Mouse (Mus musculus): ENCODE data around the gene 4930404N11Rik. TPM values are rescaled to one million over a fixed set of nuclear protein-coding genes. Genes with fewer than 3 reads are reported as not detected.
A peak's percentile ranks its signal among the peaks of the same experiment; 100 is the strongest.

Gene 4930404N11Rik
- total RNA-seq, 1 experiment from 2014 or later, result 2.4 TPM

DNA sequence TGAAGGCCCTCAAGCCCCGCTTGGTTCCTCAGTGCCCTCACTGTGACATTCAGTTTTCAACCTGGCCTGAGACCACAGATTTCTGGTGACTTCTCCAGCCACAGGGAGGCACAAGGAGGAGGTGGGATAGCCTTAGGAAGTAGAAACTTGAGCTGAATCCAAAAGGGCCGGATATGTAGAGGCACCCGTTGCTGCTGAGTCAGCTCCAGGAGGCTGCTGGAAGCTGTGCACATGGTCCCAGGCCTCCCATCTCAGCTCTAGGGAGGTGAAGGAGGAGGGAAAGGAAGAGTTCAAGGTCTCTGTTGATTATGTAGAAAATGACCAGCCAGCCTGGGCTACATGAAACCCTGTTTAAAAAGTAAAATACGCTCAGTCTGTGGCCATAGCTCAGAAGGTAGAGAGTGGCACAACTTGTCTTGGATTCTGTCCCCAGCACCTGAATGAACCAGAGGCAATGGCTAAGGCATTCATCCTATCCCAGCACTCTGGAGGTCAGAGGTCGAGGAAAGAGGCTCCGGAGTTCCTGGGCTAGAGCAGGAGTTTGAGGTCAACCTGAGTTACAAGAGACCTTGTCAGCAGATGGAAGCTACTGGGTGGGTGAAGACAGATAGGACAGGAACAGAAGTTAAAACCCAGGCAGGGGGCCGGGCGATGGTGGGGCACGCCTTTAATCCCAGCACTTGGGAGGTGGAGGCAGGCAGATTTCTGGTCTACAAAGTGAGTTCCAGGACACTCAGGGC is 10.7 kb downstream of the 4930404N11Rik start:
- no peak for DNase-seq

DNA sequence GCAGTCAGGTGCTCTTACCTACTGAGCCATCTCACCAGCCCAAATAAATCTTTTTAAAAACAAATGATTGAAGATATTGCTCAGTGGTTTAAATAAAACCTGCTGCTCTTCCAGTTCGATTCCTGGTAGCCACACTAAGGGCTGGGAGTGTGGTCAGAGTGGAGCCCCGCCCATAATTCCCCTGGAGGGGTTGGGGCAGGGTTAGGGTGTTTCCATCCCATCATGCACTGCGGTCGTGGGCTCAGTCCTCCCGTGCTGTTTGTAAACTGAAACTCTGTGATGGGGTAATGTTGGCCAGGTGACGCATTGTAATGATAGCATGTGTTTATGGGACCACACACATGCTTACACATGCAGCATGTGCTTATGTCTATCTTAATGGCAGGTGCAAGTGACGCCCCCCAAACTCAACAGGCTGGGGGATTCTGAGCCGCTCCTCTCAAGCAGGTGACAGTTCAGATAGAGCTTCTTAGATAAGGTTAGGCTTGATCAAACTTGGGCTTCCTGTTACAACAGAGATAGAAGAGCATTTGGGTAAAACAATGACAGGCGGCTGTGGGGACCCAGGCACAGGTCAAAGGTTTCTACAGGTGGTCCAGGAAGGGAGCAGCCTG is 13.8 kb downstream of the 4930404N11Rik start:
- no peak for DNase-seq

DNA sequence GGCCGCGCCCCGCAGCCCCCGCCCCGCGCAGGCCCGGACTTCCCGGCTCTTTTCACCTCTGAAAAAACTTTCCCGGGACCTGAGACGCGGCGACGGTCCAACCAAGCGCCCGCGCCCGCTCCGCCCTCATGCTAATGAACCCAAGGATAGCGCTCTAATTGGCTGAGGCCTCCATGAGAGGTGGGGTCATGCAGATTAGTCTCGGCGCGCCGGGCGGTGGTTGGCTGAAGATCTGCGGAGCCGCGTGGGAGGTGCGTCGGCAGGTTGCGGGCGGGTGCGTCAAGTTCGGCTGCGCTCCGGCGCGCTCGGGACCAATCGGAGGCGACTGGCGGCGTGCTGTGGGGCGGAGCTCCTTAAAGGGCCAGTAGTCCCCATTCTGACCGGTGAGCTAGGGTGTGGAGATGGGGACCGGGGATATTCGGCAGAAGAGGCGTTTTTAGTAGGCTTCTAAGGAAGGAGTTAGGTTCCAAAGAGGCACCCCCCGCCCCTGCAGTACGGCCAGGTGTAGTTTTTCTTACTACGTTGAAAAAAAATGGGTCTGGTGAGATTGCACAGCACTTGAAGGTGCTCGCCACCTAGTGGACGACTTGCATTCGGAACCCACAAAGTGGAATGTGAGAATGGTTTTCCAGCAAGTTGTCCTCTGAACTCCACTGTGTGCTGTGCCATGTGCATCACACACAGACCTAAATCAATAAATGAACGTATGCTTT is 15.1 kb downstream of the 4930404N11Rik start, which contains the start of gene Hmg20b:
Hmg20b (minus strand) TSS at position 130 of the 713 bp plus-strand sequence.
- DNase-seq, result peak; percentile 99

DNA sequence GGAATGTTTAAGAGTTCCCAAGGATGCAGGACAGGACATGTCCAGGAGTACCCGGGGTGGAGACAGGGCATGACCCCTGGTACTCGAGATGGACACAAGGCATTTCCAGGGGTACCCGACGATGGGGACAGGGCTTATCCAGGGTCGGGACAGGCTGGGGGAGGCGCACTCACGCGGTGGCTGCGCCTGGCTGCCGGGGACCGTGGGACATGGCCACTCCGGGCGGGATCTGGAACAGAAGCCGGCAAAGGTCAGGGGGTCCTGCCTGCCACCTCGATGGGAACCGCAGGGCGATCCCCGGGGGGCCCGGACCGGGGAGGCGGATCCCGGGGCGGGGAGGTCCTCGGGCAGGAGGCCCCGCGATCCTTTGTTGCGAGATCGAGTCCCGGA is 15.7 kb downstream of the 4930404N11Rik start:
- no peak for DNase-seq

DNA sequence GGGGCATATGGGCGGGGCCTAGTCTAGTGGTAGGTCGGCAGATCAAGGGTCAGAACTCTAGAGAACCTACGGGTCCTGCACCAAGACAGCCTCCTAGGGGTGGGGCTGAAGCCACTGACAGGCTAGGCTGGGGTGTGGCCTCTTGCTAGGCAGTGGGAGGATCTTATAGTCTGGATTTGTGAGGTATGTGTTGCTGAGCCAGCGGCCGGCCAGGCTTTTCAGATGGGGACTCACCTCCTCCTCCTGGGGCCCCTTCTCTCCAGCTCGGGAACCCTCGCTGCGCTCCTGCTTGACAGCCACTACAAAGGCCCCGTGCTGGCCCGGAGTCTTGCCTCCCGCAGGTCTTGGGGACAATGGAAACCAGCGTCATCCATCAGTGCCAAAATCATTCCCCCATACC is 16.5 kb downstream of the 4930404N11Rik start:
- peak; percentile 47 for DNase-seq

DNA sequence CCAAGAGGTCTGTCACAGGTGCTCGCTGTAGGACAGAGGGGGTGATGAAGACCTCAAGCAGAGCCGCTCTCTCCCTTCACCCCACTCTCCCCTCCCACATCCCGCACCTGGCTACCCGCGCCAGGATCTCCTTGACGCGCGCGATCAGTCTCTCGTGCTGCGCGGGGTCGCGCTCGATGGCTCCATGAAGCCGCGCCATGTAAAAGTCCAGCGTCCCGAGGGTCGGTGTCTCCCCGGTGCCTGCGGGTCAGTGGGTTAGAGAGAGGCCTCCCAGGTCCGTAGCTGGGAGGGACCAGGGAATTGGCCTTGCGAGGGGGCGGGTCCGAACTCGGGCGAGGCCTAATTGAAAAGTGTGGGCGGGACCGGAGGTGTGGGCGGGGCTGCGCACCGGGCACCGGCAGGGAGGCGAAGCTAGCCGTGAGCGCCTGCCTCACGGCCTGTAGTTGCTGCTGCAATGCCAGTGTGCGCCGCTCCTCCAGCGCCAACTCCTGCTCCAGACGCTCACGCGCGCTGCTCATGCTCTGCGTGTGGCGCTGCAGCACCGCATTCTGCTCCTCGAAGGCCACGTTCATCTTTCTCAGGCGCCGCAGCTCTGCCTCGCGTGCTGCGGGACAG is 19.1 kb downstream of the 4930404N11Rik start:
- peak; percentile 89 for DNase-seq

DNA sequence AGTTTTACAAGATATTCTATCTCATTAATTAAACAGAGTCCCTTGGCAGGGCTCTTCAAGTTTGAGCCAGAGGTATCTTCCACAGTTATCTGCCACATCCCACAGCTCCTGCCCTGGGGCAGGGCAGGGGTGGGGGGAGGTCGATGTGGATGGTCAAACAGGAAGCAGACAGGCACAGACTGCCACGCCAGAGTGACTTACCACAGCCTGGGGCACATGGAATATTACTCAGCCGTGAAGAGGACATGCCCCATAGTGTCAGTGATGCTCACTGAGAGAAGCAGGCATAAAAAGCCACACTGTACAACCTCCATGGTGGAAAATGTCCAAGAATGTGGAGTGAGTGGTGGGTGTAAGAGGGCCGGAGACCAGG is 20.5 kb downstream of the 4930404N11Rik start:
- DNase-seq, result no peak

DNA sequence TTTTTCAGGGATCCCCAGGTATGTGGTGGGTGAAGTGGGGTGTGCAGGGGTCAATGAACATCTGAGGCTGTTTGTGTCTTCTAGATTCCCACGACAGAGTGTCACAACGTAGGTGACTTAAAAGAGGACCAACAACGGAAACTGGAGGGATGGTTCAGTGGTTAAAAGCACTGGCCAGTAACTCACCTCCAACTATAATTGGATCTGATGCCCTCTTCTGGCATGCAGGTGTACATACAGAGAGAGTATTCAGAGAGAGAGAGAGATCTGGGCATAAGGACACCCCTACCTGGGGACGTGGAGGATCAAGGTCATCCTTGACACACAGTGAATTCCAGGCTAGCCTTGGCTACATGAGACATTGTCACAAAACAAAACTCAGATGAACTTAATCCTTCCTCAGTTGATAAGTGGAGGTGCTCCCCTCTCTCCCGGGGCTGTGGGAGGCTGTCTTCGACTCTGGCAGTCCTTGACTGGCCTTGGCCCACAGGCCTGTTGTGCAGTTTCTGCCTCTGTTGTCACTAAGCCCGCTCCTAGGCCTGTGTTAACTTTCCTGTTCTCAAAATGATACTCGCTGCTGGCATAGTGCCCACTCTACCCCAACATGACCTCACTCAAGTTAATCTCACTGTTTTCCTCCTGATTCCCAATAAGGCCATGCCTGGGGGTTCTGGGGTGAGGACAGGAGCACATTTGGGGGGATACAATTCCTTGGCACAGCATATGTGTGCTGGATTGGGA is 21.0 kb downstream of the 4930404N11Rik start:
- peak; percentile 56 for DNase-seq

DNA sequence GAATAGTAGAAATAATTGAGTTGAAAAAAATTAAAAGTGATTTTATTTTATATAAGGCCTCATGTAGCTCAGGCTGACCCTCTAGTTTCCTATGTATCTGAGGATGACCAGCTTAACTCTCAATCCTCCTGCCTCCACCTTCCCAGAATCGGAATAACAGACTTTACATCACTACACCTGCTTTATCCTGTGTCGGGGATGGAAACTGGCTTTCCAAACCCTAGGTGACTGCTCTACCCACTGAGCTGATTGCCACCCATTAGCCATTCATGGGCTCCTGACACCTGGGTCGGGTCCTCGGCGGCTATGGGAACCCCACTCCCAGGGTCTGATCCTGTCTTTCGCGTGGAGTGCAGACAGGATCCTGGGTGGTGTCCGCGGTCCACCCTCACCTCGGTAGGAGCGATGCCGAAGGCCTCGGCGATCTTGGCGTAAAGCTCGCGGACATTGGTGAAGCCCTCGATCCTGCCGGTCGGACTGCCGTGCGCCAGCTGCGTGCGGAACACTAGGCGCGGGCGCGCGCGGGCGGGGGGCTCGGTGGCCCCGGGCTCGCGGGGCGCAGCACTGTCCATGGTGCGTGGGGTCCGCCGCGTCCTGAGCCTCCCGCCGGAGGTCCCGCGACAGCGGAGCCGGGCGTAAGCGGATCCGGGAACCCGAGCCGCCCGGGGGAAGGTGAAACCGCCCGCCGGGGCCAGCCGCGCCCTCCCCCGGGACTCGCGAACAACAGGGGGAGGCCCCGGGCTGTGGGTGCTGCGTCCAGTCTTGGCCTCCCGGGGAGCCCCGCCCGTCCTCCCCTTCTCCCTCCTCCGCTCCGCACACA is 22.7 kb downstream of the 4930404N11Rik start, which contains the start of gene Gipc3:
Gipc3 (minus strand) TSS at position 581 of the 820 bp plus-strand sequence.
- peak; percentile 50 for DNase-seq

DNA sequence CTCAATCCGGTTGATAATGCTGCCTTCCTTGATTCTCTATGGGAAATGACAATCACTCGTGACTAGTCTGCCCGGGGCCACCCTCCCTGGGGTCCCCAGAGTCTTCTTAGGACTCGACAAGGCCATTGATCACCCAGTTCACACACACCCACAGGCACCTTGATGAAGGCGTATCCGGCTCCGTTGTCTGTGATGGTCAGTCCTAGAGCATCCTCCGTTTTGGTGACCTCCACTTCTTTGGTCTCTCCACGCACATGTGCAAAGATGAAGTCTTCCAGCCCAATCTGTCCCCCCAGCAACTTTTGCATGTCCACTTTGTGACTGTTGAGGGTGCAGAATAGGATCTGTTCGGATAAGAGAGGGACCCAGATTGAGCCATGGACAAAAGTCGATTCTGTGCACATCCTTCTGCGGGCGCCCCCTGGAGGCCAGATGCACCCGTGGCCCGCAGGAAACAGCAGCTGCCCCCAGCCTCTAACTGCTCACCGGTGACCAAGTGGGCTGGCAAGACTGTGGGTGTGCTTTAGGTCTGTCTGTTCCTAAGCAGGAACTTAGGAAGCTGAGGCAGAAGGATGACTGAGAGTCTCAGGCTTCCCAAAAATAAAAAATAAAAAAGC is 24.2 kb downstream of the 4930404N11Rik start:
- DNase-seq, result peak; percentile 83

DNA sequence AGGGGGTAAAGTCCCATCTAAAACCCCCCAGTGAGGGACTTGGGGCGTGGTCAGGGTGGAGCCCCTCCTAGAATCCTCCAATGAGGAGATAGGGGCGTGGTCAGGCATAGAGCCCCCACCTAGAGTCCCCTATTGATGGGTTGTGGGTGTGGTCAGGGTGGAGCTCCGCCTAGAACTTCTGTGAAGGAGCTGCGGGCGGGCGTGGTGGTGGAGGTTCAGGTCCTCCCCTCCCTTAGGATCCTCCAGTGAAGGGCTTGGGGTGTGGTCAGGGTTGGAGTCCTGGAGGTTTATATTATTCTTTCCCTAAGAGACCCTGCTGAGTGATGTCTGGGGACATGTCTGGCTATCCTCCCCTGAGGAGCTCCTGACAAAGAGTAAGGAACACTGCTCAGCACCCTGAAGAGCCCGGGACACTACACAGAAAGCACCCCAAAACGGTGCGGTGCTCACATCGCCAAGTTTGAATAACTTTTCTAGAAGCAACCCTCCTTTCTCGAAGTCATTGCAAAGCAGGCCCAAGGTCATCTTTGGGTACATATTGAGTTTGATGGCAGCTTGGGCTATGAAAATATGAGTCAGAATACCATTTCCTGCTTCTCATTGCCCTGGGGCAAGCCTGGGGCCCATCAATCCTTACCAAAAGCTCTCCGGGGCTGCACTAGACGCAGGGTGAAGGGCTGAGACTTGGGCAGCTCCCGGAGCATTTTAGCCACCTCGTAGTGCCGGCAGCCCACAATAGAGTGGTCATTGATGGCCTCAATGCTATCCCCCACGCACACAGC is 24.9 kb downstream of the 4930404N11Rik start:
- DNase-seq, result no peak

DNA sequence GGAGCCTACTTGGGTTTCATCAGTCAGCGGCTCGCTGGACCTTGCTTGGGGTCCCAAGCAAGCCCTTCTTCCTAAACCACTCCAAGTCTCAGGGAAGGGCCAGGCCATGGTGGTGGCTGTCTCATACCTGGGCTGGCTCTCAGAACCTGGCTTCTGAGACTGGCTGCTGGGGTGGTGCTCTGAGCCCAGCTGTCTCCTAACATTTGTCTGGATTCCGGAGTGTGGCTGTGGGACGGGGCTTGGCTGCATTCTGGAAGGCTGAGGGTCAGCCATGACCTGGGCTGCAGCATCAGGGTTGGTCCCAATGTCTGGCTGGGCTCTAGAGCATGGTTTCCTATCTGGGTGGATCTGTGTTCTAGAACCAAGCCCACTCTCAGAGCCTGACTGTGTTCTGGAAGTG is 29.1 kb downstream of the 4930404N11Rik start:
- DNase-seq, result no peak

DNA sequence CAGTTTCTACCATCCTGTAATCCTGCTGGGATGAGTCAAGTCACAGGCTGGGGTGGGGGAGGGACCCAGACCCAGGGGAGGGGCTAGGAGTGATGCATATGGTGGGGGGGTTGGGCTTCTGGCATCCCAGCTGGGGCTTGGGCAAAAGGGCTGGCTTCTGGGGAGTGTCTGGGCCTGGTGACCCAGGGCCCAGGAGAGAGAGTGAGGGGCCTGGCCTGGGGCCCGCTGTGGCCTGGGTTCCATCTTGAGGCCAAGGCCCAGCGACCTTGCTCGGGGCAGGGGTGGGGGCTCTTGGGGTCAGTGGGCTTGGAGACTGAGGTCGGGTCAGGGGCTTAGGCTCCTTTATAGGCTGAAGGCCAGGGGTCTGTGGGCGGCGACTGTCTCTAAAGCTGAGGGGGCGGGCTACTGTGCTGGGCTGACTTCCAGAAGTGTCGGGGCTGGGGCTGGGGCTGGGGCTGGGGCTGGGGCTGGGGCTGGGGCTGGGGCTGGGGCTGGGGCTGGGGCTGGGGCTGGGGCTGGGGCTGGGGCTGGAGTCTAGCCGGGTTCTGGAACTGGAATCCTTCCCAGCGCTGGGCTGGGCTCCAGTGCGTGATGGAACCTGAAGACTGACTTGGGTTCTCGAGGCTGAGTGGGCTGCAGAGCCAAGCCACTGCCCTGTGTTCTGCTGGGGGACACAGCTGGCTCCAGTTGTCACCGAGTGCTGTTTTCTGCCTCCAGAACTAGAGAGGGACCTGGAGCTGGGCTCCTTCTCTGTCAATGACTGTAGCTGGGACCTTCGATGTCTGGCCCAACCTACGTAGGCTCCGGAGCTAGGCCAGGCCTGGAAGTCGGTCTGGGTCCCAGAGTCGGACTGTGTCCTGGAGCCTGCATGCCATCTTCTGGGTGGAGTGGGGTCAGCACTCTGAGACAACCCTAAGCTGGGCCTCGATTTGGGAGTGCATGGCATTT is 29.9 kb downstream of the 4930404N11Rik start:
- no peak for DNase-seq

DNA sequence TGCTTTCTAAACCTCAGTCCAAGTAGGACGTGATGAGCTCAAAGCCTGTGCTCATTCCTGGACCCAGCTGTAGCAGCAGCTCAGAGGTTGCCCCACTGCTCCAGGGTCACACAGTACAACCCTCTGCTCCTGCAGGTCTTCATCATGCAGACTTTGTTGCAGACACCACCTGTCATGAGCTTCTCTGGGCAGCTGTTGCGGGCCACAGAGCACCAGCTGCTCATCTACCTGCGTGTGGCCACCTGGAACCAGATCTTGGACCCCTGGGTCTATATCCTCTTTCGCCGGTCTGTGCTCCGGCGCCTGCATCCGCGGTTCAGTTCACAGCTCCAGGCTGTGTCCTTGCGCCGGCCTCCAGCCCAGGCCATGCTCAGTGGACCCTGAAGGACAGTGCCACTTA is 31.3 kb downstream of the 4930404N11Rik start:
- no peak for DNase-seq

DNA sequence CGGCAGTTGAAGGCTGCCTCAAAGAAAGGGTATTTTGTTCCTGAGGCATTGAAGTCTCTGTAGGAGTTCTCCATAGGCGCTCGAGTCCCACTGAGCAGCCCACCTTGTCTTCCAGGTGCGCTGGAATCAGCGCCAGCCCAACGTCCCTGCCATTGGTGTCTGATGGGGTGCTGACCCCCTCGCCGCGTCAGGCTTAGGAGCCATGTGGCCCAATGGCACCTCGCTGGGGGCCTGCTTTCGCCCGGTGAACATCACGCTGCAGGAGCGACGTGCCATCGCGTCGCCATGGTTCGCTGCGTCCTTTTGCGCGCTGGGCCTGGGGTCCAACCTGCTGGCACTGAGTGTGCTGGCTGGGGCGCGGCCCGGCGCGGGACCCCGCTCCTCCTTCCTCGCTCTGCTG is 33.3 kb downstream of the 4930404N11Rik start:
- no peak for DNase-seq

DNA sequence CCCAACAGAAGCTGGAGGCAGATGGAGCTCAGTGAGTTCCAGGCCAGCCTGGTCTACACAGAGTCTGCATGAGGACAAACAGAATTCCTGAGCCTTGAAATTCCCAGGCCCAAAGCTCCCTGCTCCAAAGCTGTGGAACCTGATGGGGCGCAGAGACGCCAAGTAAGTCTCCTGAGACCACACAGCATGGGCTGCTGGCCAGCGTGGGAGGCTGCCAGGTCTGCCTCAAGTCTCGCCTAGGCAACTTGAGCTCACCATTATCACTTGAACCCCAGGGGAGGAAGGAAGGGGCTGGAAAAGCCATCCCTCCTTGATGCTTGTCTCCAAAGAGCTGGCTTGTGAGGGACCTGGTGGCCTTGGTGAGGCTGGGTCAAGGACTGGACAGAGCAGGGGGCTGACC is 35.6 kb downstream of the 4930404N11Rik start:
- DNase-seq, result no peak

DNA sequence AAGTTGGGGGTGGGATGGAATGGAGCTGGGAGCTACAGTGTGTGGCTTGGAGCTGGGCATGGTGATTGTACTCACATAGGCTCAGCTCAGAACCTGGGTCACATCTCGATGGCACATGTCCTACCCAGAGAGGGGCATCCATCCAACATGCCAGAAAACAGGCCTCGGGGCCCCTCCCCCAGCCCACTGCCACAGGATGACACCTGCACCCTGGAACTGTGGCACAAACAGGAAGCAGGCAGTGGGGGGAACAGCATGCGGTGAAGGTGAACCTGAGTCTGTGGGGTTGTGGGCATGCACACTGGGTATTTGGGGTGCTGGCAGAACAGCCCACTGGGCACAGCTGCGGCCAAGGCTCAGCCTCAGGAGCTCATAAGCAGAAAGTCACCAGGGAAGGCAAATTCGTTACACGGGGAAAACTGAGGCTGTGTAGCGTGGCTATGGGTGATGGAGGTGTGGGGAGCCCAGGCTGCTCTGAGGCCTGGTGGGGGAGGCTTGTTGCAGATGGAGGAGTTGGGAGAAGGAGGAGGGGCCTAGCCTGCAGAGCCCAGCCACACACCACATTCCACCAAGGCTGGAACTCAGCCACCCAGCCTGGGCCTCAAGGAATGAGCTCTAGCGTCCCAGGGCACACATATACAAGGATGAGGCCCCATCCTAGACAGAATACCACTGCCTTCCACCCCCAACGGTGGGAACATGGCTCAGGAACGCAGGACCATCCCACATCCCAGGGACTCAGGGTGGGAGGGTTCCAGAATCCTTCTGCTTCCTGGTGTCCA is 36.2 kb downstream of the 4930404N11Rik start:
- DNase-seq, result no peak

DNA sequence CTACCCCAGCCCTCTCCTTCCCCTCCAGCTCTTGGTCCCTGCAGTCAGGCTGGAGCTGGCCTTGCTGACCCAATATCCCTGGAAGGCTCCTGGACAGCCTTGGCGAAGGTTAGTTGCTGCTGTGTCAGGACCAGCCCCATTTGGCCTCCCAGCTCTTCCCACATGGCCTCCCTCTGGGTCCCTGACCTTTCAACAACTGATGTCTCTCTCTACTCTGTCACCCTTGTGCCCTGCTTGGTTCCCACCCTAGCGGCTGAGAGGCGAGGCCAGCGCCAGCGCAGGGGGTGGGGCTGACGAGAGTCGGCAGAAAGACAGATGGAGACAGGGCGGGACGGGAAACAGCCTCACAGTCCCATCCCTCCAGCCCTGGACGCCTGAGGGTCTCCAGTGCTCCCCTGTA is 37.2 kb downstream of the 4930404N11Rik start, which contains the start of gene Tbxa2r:
Tbxa2r (plus strand) TSS at position 346 of the 400 bp plus-strand sequence.
- peak; percentile 85 for DNase-seq

All from adrenal gland, postnatal 25 days (tissue).